Mouse (Mus musculus): ENCODE results near the gene Ntsr1.

DNA sequence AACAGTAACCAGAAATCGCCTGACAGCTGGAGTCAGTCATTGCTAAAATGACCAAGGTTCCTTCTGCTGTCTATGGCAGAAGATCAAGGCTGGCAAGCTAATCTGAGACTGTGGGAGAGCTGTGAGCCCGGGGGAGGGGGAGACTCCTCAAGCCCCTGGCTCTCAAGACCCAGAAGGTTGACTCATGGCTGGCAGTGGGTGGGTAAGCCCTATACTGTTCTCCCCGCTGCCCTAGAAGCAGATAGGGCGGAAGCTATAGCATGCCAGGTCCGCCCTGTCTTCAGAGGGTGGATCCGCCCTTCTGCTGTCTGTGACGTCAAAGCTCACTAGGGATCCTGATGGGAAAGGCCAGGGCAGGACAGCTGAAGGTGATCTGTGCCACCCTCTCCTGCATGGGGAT lies 30.4 kb downstream of the Ntsr1 start:
- TF ChIP-seq HCFC1 (IDR thresholded peaks at IDR 0.05; ENCODE audit: borderline replicate concordance, insufficient read depth, low read length) (no peak), CHD2 (IDR thresholded peaks at IDR 0.05; ENCODE audit: low read depth, low read length) (no peak)

All from ES-E14 (cell line).